Mouse (Mus musculus) forebrain, embryonic 12.5 days (tissue): ENCODE measurements around the gene Prmt3. TPM values are rescaled to one million over a fixed set of nuclear protein-coding genes. Genes with fewer than 3 reads are reported as not detected.

Source experiments
- ATAC-seq: fragments of 200-750 bp; cut with Nextera tagmentation; 2 replicates; pipeline ENCODE4 v1.8.0; 2017; ENCODE audit warnings: moderate TSS enrichment; ENCODE audit not compliant: low FRiP score
- H3K27ac ChIP-seq: fragments of 300-500 bp; sonication (generic); 2 replicates; pipeline ENCODE4 v1.5.1; 2016; ENCODE audit warnings: mild to moderate bottlenecking
- H3K27me3 ChIP-seq: fragments of 300-500 bp; sonication (generic); 2 replicates; pipeline ENCODE4 v1.6.1; 2016; ENCODE audit warnings: mild to moderate bottlenecking
- H3K36me3 ChIP-seq: fragments of 300-500 bp; sonication (generic); replicated peaks from 2 replicates; pipeline ENCODE4 v1.6.1; 2016; ENCODE audit warnings: mild to moderate bottlenecking
- H3K4me1 ChIP-seq: fragments of 300-500 bp; sonication (generic); 2 replicates; pipeline ENCODE4 v1.6.1; 2016
- H3K4me2 ChIP-seq: fragments of 300-500 bp; sonication (generic); 2 replicates; pipeline ENCODE4 v1.6.1; 2016; ENCODE audit warnings: mild to moderate bottlenecking, moderate library complexity
- H3K4me3 ChIP-seq: fragments of 300-500 bp; sonication (generic); replicated peaks from 2 replicates; pipeline ENCODE4 v1.5.1; 2016; ENCODE audit warnings: mild to moderate bottlenecking
- H3K9ac ChIP-seq: fragments of 300-500 bp; sonication (generic); 2 replicates; pipeline ENCODE4 v1.6.1; 2016; ENCODE audit warnings: mild to moderate bottlenecking
- H3K9me3 ChIP-seq: fragments of 300-500 bp; sonication (generic); 2 replicates; pipeline ENCODE4 v1.6.1; 2016
- WGBS: fragments of 180-500 bp; shearing (Covaris S2); methylation state at CpG from one replicate; pipeline ENCODE4 v1.1.7; 2016; 5-methylcytosine and 5-hydroxymethylcytosine counted together
- polyA plus RNA-seq: library from polyadenylated mRNA; unstranded; fragments of >200 nt; fragmentation: Nextera tagmentation; extraction: Ambion mirVana; gene quantifications from 2 replicates; pipeline ENCODE4 v1.2.1, GENCODE M21; 2016

Prmt3 gene
- polyA plus RNA-seq, 1 experiment from 2014 or later, result 60.1 TPM

DNA sequence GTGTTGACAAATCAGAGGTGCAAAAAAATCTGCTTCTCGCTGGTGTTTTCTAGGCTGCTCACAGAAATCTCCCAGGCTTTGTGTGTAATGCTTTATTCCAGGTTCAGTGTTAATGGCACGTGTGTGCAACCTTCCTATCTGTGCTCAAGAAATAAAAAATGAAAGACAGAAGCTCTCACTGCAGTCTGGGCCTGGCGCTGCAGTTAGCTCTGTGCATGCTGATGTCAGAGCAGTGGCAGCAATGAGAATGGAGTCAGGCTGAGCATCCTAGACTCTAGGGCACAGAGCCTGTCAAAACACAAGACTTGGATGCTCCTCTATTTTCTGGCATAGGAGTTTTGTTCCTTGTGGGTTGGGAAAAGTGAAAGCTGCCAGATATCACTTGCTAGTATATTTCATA, 92.1 kb downstream of the Prmt3 start:
- Histone ChIP-seq H3K4me1 (no peaks in the 10 kb centered on the region), H3K27me3 (no peaks in the 10 kb centered on the region), H3K9ac (no peak overlapping the region), H3K27ac (no peak overlapping the region), H3K9me3 (no peaks in the 10 kb centered on the region), H3K4me2 (no peak overlapping the region), H3K4me3 (no peak overlapping the region), H3K36me3 (no peaks in the 10 kb centered on the region)
- no peak for ATAC-seq
- 69% methylated on average over 3 of the region's 3 CpGs for WGBS

DNA sequence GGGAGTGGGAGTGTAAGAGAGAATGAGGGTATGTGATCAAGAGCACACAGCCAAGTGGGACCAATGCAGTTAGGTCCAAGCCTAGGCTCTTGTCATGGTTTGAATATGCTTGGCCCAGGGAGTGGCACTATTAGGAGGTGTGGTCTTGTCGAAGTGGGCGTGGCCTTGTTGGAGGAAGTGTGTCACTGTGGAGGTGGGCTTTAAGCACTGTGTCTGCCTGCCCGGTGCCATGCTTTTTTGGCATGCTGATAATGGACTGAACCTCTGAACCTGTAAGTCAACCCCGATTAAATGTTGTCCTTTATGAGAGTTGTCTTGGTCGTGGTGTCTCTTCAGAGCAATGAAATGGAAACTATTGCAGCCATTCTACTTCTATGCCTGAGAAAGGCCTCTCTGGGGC, 99.2 kb downstream of the Prmt3 start:
- ATAC-seq, result no peak
- 80% methylated on average over 5 of the region's 5 CpGs for WGBS
- Histone ChIP-seq H3K27me3 (peaks cover 22% of the 10 kb centered on the region), H3K4me3 (no peak overlapping the region), H3K4me2 (no peak overlapping the region), H3K27ac (no peak overlapping the region), H3K9me3 (no peaks in the 10 kb centered on the region), H3K9ac (no peak overlapping the region), H3K4me1 (peaks cover 13% of the 10 kb centered on the region), H3K36me3 (no peaks in the 10 kb centered on the region)

DNA sequence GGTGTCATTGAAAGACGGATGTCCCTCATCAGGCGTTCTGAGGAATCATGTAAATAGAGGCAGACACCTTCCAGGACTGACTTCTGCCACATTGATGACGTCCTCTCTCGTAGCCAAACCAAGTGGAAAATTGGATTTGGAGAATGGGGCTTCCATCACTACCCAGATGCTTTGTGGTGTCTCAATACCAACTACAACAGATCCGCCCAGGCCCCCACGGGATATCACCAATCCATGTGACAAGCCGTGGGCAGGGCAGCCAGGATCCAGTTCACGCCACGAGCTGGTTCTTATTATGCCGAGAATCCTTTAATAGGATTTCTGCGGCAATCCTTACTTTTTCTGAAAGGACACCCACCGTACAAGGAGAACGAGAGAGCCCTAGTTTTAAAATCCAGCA, 100.9 kb downstream of the Prmt3 start:
- Histone ChIP-seq H3K27ac (no peak overlapping the region), H3K9ac (no peak overlapping the region), H3K9me3 (no peaks in the 10 kb centered on the region), H3K4me2 (peak overlapping the region; percentile 19; the same call in 1 of the 2 replicates), H3K27me3 (peaks cover 22% of the 10 kb centered on the region), H3K36me3 (no peaks in the 10 kb centered on the region), H3K4me1 (peaks cover 22% of the 10 kb centered on the region), H3K4me3 (no peak overlapping the region)
- WGBS, result 14% methylated on average over 13 of the region's 13 CpGs
- no peak for ATAC-seq

DNA sequence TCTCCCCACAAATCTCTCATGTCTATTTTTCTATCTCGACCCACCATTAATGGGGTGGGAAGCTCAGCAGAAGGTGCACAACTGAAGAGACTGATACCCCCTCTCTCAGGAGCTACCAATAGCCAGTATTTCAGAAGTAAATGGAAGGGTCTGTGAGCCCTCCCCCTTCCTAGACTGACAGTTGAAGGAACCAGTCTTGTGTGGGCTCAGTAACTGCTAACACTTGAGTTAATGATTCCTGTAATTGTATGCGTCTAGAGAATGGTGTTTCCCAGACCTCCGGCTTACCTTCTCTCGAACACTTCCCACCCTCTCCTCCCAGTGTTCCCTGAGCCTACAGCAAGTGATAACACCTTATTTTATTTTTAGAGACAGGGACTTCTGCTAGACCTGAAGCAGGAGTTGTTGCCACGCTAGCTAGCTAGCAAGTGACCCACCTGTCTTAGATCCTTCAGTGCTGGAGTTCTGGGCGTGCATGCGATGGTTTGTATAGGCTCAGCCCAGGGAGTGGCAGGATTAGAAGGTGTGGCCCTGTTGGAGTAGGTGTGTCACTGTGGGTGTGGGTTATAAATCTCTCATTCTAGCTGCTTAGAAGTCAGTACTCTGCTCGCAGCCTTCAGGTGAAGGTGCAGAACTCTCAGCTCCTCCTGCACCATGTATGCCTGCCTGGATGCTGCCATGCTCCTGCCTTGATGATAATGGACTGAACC, 102.0 kb downstream of the Prmt3 start:
- H3K4me3 ChIP-seq, result no peak overlapping the region
- H3K27me3 ChIP-seq, result peaks cover 28% of the 10 kb centered on the region
- no peak overlapping the region for H3K4me2 ChIP-seq
- H3K36me3 ChIP-seq, result no peaks in the 10 kb centered on the region
- WGBS, result 77% methylated on average over 8 of the region's 8 CpGs
- no peak overlapping the region for H3K9ac ChIP-seq
- peaks cover 22% of the 10 kb centered on the region for H3K4me1 ChIP-seq
- no peak for ATAC-seq
- H3K9me3 ChIP-seq, result no peaks in the 10 kb centered on the region
- no peak overlapping the region for H3K27ac ChIP-seq

DNA sequence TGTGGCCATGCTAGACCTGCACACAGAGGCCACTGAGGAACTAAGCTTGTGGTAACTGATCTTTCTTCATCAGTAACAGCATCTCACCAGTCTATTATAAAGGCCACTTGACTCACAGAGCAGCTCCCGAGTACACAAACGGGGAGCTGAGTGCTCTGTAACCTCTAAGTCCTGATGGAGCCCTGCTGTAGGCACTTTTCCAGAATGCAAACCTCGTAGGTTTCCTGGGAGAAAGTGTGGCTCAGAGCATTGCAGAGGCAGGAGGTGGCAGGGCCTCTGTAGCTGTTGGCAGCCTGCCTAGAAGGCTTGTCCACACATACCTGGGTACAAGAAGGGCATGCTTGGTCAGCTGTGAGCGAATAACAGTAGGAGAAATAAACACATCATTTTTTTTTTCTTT, 104.1 kb downstream of the Prmt3 start:
- Histone ChIP-seq H3K27ac (no peak overlapping the region), H3K4me1 (peaks cover 22% of the 10 kb centered on the region), H3K4me3 (no peak overlapping the region), H3K9ac (no peak overlapping the region), H3K4me2 (no peak overlapping the region), H3K9me3 (no peaks in the 10 kb centered on the region), H3K36me3 (no peaks in the 10 kb centered on the region), H3K27me3 (peaks cover 29% of the 10 kb centered on the region)
- no peak for ATAC-seq
- 40% methylated on average over 4 of the region's 4 CpGs for WGBS

DNA sequence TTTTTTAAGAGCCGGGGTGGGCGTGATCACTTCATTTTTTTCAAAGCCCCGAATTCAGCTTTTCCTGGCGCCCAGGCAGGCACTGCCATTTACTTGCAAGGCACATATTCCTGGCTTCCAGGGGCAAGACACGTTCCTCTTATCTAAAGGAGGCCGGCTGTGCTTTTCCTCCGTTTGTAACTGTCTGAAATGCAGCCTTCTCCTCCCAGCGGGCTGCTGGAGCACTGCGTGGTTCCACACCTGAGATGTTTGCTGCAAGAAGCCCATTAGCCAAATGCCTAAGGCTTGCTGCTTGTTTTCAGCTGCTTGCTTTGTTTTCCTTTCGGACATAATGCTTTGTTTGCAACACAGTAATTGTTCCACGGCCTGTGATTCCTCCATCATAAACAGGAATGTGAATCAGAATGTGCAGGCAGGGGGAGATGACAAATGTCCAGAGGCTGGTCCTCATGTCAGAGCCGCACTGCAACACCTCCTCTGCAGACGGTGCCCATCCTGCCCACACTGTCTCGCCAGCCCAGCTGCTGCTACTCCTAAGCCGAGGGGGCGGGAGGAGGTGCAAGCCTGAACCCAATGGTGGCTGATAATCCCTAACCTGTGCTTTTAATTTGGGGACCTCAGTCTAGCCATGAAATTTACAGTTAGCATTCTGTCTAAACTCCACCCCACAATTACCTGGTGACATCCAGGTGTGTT, 104.7 kb downstream of the Prmt3 start:
- peaks cover 25% of the 10 kb centered on the region for H3K27me3 ChIP-seq
- 22% methylated on average over 16 of the region's 16 CpGs for WGBS
- 0 out of 2 replicates have a peak overlapping the region, but pooled peaks have one; percentile 17 for H3K4me2 ChIP-seq

DNA sequence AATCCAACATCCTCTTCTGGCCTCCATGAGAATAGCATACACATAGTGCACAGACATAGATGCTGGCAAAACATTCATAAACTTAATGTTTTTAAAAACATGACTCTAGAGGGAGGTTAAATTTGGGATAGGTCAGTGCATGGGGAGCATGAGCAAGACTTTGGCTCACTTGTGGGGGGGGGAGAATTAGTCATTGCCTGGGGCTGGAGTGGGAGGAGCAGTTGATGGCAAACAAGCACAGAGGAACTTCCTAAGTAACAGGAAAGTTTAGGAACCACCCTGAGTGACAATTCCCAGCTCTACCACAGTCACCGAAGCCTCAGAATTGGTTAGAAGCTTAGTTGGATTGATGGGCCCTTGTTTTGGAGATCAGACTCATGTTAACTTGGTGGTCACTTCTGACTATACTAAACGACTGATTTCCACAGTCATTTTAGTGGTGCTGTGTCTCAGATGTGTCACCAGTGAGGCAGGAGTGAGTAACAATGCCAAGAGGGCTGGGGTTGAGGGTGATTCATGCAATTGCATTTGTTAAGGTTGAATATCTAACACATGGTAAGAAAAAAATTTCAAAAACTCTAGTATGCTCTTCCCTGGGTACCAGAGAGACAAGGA, 109.7 kb downstream of the Prmt3 start:
- Histone ChIP-seq H3K9me3 (no peaks in the 10 kb centered on the region), H3K27me3 (peaks cover 9% of the 10 kb centered on the region; the same call in 1 of the 2 replicates), H3K4me3 (no peak overlapping the region), H3K27ac (no peak overlapping the region), H3K36me3 (no peaks in the 10 kb centered on the region), H3K4me2 (no peak overlapping the region), H3K4me1 (peaks cover 4% of the 10 kb centered on the region), H3K9ac (no peak overlapping the region)
- WGBS, result 83% methylated on average over 2 of the region's 2 CpGs
- ATAC-seq, result no peak

More for the DNA sequence above, 104.7 kb downstream of the Prmt3 start:
- Histone ChIP-seq H3K9ac (no peak overlapping the region; the same call in 1 of the 2 replicates), H3K27ac (0 out of 2 replicates have a peak overlapping the region, but pooled peaks have one; percentile 38), H3K9me3 (no peaks in the 10 kb centered on the region), H3K4me3 (no peak overlapping the region), H3K36me3 (no peaks in the 10 kb centered on the region), H3K4me1 (peaks cover 22% of the 10 kb centered on the region)
- ATAC-seq, result no peak

DNA sequence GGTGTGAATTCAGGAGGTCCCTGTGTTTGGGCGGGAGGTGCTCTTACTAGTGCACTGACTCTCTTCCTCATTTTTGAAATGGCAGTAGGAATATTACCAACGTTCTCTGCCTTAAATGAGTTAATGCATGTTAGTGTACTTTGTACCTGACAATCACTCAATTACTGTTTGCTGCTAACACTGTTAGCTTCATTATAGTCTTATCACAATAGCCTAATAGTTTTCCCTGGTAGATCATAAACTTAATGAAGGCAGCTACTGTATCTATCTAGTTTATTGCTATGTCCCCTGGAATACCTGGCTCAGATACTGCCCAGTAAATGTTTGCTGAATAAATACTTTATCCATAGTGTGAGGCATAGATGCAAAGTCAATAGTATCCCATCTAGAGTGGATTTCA, 116.6 kb downstream of the Prmt3 start:
- Histone ChIP-seq H3K9ac (no peak overlapping the region), H3K4me2 (no peak overlapping the region), H3K4me3 (no peak overlapping the region), H3K9me3 (no peaks in the 10 kb centered on the region), H3K4me1 (no peaks in the 10 kb centered on the region), H3K27ac (no peak overlapping the region), H3K27me3 (no peaks in the 10 kb centered on the region), H3K36me3 (no peaks in the 10 kb centered on the region)
- no peak for ATAC-seq
- 79% methylated on average over 2 of the region's 2 CpGs for WGBS

DNA sequence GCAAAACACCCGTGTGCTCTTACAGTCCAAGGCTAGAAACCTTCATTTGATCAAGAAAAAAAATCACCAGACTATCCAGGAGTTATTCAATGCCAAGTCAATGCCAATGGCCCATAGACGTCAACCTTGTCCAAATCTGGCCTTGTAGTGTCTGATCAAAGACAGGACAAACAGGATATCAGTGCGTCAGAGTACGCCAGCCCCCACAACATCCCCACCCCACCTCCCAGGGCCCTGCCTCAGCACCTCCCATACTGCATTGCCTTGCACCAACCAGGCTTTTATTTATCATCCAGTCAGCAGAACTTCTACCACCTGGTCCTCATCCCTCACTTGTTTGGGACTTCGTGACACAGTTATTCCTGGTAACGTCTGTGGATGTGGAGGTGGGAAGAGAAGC, 117.2 kb downstream of the Prmt3 start:
- H3K9ac ChIP-seq, result no peak overlapping the region
- H3K9me3 ChIP-seq, result no peaks in the 10 kb centered on the region
- H3K27ac ChIP-seq, result no peak overlapping the region
- no peak overlapping the region for H3K4me3 ChIP-seq
- WGBS, result 85% methylated on average over 6 of the region's 6 CpGs
- H3K36me3 ChIP-seq, result no peaks in the 10 kb centered on the region
- H3K27me3 ChIP-seq, result no peaks in the 10 kb centered on the region
- no peak for ATAC-seq
- no peak overlapping the region for H3K4me2 ChIP-seq
- H3K4me1 ChIP-seq, result no peaks in the 10 kb centered on the region

DNA sequence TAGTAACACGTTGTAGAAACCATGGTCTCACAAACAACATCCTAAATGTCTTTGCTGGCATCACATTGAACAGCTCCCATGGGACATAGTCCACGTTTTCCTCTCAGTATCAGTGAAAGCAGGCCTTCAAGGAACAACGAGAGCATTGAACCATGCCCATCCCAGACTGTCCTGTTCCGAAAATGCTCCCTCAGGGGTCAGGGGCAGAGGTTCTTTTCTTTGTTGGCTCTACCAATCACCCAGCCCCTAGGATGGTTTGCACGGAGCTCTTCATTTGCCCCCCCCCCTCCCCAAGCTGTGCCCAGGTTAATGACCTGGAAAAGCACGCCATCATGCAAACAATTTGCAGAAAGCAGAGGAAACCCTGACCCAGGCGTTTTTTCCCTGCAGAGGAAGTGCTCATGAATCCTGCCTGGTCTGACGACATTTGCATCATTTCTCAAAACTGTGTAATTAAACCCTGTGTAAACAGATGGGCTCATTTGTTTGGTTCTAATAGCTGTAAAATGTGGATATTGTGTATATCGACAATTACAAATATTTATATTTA, 123.9 kb downstream of the Prmt3 start:
- no peaks in the 10 kb centered on the region for H3K36me3 ChIP-seq
- no peaks in the 10 kb centered on the region for H3K9me3 ChIP-seq
- H3K4me2 ChIP-seq, result no peak overlapping the region
- no peak for ATAC-seq
- WGBS, result 34% methylated on average over 9 of the region's 9 CpGs
- no peaks in the 10 kb centered on the region for H3K4me1 ChIP-seq
- H3K9ac ChIP-seq, result no peak overlapping the region
- H3K4me3 ChIP-seq, result no peak overlapping the region
- H3K27ac ChIP-seq, result no peak overlapping the region
- peaks cover 61% of the 10 kb centered on the region for H3K27me3 ChIP-seq

DNA sequence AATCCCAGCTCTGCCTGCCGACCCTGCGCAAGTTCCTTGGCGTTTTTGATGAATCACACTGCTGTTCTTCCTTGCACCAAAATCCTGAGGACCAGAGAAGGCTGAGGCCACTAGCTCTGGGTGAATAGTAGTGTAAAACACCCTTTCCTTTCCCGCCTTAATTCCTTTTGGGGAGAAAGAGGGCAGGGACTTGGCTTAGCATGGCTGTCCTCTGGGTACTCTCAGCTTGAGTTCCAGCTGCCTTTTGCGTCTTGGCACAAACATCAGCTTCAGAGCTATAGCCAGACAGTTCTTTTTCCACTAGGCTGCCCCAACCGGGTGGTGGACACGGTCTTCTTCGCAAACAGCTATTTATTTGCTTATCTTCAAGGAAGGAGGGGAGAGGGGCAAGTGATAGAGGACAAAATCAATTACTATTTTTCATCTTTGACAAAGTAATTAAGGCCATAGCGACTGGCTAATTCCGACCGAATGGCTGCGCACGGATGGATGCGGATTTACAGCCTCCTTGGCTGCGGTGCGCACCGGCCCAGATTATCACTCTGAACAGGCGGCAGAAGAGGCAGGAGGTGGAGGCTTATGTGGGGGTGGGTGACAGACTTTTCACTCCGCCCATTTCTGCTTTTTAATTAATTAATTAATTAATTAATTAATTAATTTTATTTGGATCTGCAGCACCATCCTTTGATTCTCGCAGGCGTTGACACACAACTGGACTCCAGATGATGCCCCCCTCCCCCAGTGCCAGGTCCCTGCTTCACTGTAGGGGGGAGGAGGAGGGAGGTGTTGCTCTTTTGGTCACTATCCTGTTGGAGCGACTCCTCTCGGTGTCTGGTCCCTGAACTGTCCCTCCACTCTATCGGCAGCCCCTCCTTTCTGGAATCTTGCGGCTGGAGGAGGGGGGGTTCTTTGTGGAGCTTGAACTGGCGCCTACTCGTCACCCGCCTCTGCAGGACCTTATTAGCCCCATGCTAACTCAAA, 129.3 kb downstream of the Prmt3 start:
- Histone ChIP-seq H3K27ac (no peak overlapping the region), H3K36me3 (no peaks in the 10 kb centered on the region), H3K9ac (no peak overlapping the region), H3K4me1 (peaks cover 29% of the 10 kb centered on the region), H3K27me3 (peaks cover 98% of the 10 kb centered on the region), H3K9me3 (no peaks in the 10 kb centered on the region), H3K4me3 (no peak overlapping the region), H3K4me2 (no peak overlapping the region)
- 1% methylated on average over 28 of the region's 28 CpGs for WGBS
- ATAC-seq, result no peak
